ENCODE assay signal across 8 mouse cellular contexts in genomic region chr17:49539204-49539603, GRCm38 (mm10). TPM values are rescaled to one million over a fixed set of nuclear protein-coding genes. Genes with fewer than 3 reads are reported as not detected.
DNase-seq lines count a peak whose midpoint lies in the region; ATAC-seq and TF ChIP-seq lines count a peak whose summit lies in the region.

No protein-coding gene starts in this region.

- DNase-seq in adrenal gland, postnatal 14 days, result peak; percentile 42
- no peak for DNase-seq in adrenal gland, adult 18-20 months (ENCODE audit: low spot score in 2 of 2)
- DNase-seq in left cerebral cortex, adult 8-10 months (ENCODE audit: low spot score in 2 of 2), result peak; percentile 15 to 70
- DNase-seq in cerebellum, postnatal 25 days, result no peak
- no peak for DNase-seq in gastrocnemius, adult 2 months

- H3K27ac ChIP-seq in embryonic facial prominence, embryonic 12.5 days, result peak overlapping the region; percentile 60; the same call in 1 of the 2 replicates
- H3K27ac ChIP-seq in hindbrain, embryonic 16.5 days (ENCODE audit: low read depth, low read length), result no peak overlapping the region
- H3K27ac ChIP-seq in midbrain, embryonic 15.5 days, result no peak overlapping the region
- H3K27ac ChIP-seq in gastrocnemius, adult 2 months, result no peak overlapping the region

- intact Hi-C loops in gastrocnemius, adult 2 months (cut with DNase I), result loop anchor here (10.0 kb wide), 1 partner anchor 316 kb away; no protein-coding TSS in a partner anchor

- H3K4me3 ChIP-seq in embryonic facial prominence, embryonic 12.5 days, result no peak overlapping the region
- no peak overlapping the region for H3K4me3 ChIP-seq in hindbrain, embryonic 16.5 days (ENCODE audit: low read length)
- H3K4me3 ChIP-seq in midbrain, embryonic 15.5 days, result no peak overlapping the region
- no peak overlapping the region for H3K4me3 ChIP-seq in gastrocnemius, adult 2 months

- H3K9ac ChIP-seq in embryonic facial prominence, embryonic 12.5 days, result no peak overlapping the region
- H3K9ac ChIP-seq in hindbrain, embryonic 16.5 days (ENCODE audit: low read depth, low read length), result no peak overlapping the region
- H3K9ac ChIP-seq in midbrain, embryonic 15.5 days, result no peak overlapping the region

- no peak overlapping the region for H3K4me2 ChIP-seq in embryonic facial prominence, embryonic 12.5 days (replicated peaks)
- H3K4me2 ChIP-seq in hindbrain, embryonic 16.5 days (ENCODE audit: low read length), result no peak overlapping the region
- H3K4me2 ChIP-seq in midbrain, embryonic 15.5 days, result no peak overlapping the region

- H3K9me3 ChIP-seq in embryonic facial prominence, embryonic 12.5 days, result no peaks in the 10 kb centered on the region
- no peaks in the 10 kb centered on the region for H3K9me3 ChIP-seq in hindbrain, embryonic 16.5 days (ENCODE audit: control insufficient read depth, low read length)
- no peaks in the 10 kb centered on the region for H3K9me3 ChIP-seq in midbrain, embryonic 15.5 days

- ATAC-seq in embryonic facial prominence, embryonic 12.5 days (ENCODE audit: insufficient number of reproducible peaks, insufficient read depth, low FRiP score, low TSS enrichment), result 0 out of 2 replicates have a peak, but pooled peaks have one; percentile 15
- ATAC-seq in hindbrain, embryonic 16.5 days, result peak; percentile 92
- peak; percentile 77 for ATAC-seq in midbrain, embryonic 15.5 days (replicated peaks)

- H3K36me3 ChIP-seq in embryonic facial prominence, embryonic 12.5 days, result no peaks in the 10 kb centered on the region; the same call in 1 of the 2 replicates
- H3K36me3 ChIP-seq in hindbrain, embryonic 16.5 days (ENCODE audit: control insufficient read depth, insufficient read depth, low read length), result no peaks in the 10 kb centered on the region
- H3K36me3 ChIP-seq in midbrain, embryonic 15.5 days (replicated peaks), result no peaks in the 10 kb centered on the region

- WGBS in embryonic facial prominence, embryonic 12.5 days, result 54% methylated on average over 8 of the region's 8 CpGs
- 21% methylated on average over 8 of the region's 8 CpGs for WGBS in hindbrain, embryonic 16.5 days
- 7% methylated on average over 8 of the region's 8 CpGs for WGBS in midbrain, embryonic 15.5 days

- H3K27me3 ChIP-seq in embryonic facial prominence, embryonic 12.5 days, result no peaks in the 10 kb centered on the region
- H3K27me3 ChIP-seq in hindbrain, embryonic 16.5 days (replicated peaks; ENCODE audit: control insufficient read depth, insufficient read depth, low read length), result no peaks in the 10 kb centered on the region
- H3K27me3 ChIP-seq in midbrain, embryonic 15.5 days (replicated peaks), result no peaks in the 10 kb centered on the region

- H3K4me1 ChIP-seq in embryonic facial prominence, embryonic 12.5 days, result peaks cover 30% of the 10 kb centered on the region
- H3K4me1 ChIP-seq in hindbrain, embryonic 16.5 days (ENCODE audit: control insufficient read depth, insufficient read depth, low read depth, low read length), result peaks cover 8% of the 10 kb centered on the region
- peaks cover 3% of the 10 kb centered on the region; the same call in 1 of the 2 replicates for H3K4me1 ChIP-seq in midbrain, embryonic 15.5 days

- no peak for TF ChIP-seq CTCF in gastrocnemius, adult 2 months (IDR thresholded peaks at IDR 0.05)

RNA-seq across cellular contexts. Expression of gene Daam2, which starts 24.9 kb away (rescaled TPM):
- total RNA-seq in adrenal gland, postnatal 14 days (2021), result 25.4 and 27.4 TPM in 2 replicates
- total RNA-seq in adrenal gland, adult 18-20 months (2021), result 10 to 100 TPM; 27.2 to 28.9 TPM
- polyA plus RNA-seq in embryonic facial prominence, embryonic 12.5 days (2016; fragmentation: Nextera tagmentation; extraction: Ambion mirVana), result 12.4 and 12.6 TPM in 2 replicates
- 2.1 and 2.4 TPM in 2 replicates for polyA plus RNA-seq in hindbrain, embryonic 16.5 days (2015; fragmentation: Nextera tagmentation; extraction: Ambion mirVana)
- 10 to 100 TPM; 54.4 to 63.9 (median 56.9) TPM for total RNA-seq in left cerebral cortex, adult 8-10 months (2022)
- 2.0 and 2.1 TPM in 2 replicates for polyA plus RNA-seq in midbrain, embryonic 15.5 days (2015; fragmentation: Nextera tagmentation; extraction: Ambion mirVana)
- total RNA-seq in gastrocnemius, adult 2 months (2021), result 1 to 10 TPM; 3.0 to 6.0 TPM

Comparison
In these comparisons a context has a peak if more than half of its experiments do, and no peak if none do; other contexts are left out.
1. DNase-seq: peak in adrenal gland, postnatal 14 days (single experiment) and left cerebral cortex, adult 8-10 months (2 of 2); none in adrenal gland, adult 18-20 months (0 of 2), cerebellum, postnatal 25 days (0 of 2) and gastrocnemius, adult 2 months (single experiment).
2. ATAC-seq: peak in every context shown above with its lines; median percentile 92 in hindbrain, embryonic 16.5 days; 77 in midbrain, embryonic 15.5 days; 15 in embryonic facial prominence, embryonic 12.5 days.